Mouse (Mus musculus) right cerebral cortex, adult 2 months (tissue): ENCODE results near the gene Cdk14.

Experiments used
- DNase-seq, 2 experiments: peaks; one replicate each; pipeline ENCODE4 v3.0.0; 2021 to 2022; ENCODE audit warnings: low spot score in 2 of 2

The Cdk14 gene

DNA sequence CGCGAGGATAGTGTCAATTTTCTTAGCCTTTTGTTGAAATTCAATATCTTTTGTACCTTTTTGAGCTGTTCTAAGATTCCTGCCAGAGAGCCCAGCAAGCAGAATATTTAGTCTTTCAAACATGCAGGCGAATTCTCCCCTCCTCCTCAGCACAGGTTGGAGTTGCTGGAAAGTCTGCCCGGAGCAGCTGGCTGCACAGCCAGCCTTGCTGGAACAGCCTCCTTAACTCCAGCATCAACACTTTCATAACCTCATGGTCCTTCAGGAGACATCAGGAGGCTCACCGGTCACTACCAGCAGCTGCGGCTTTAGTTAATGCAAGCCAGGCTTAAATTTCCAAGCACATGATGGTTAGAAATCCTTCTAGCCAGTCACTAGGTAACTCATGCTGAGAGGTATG, 105.8 kb downstream of the Cdk14 start:
- DNase-seq = peak; percentile 18 to 19

GRCm38 (mm10) chr5:5313195-5313760, 106.8 kb downstream of the Cdk14 start:
- DNase-seq = no peak

- DNase-seq = no peak
Observed at GRCm38 (mm10) chr5:5305286-5305685, 114.8 kb downstream of the Cdk14 start.

GRCm38 (mm10) chr5:5303102-5303670, 116.9 kb downstream of the Cdk14 start:
- DNase-seq = peak in 1 of 2 experiments; percentile 15

DNA sequence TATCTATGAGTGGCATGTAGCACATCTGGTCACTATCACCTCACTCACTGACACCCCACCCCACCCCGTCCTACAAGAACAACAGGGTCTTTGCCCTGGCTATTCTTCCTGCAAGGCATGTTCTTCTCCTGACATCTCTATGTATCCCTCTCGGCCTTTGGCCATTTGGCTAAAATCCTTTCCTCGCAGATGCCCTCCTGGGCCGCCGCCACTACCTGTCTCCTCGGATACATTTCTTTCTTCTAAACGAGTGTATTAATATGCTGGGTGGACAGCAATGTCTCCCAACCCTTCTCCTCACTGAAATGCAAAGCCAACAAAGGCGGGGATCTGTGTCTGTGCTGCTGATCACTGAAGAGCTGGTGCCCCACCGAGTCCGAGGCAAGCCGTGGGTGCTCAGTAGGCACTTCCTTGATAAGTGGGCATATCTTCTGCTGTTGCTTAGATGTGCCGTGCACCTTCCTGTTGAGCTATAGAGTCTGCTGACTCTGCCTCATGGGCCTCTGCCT, 118.5 kb downstream of the Cdk14 start:
- DNase-seq = no peak

GRCm38 (mm10) chr5:5300998-5301397, 119.1 kb downstream of the Cdk14 start:
- DNase-seq = no peak

- no peak for DNase-seq
Observed at GRCm38 (mm10) chr5:5300290-5300689, 119.8 kb downstream of the Cdk14 start.

- DNase-seq = no peak
Observed at GRCm38 (mm10) chr5:5297222-5297621, 122.9 kb downstream of the Cdk14 start.

GRCm38 (mm10) chr5:5296773-5297172, 123.3 kb downstream of the Cdk14 start:
- no peak for DNase-seq

DNA sequence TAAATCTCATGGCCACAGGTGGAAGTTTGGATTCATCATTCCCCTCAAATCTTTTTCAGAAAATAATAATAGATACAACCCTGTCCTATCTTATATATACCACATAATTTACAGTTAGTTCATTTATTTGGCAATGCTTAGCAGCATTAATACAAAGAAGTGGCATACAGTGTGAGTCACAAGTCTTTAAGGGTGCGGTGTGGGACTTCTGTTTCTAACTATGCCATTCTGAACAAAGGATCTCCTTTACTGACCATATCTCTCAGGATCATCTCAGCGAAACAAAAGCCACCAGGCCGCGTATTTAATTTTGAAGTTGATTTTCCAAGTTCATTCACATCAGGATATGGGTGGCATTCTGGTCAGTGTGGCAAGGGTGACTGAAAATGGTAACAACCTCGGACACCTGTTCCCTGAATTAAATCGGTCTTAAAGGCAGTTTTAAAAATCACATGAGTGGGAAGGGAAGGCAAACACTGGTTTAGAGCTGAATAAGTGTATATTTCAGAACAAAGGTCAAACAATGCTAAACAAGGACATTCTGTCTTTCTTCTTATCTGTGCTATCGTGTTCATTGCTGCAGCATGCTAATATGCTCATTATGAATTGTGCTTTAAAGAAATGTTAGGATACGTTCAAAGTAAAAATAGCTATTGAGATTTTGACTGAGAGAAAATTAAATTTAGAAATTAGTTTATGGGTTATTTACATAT, 127.1 kb downstream of the Cdk14 start:
- no peak for DNase-seq

GRCm38 (mm10) chr5:5291321-5291991, 128.7 kb downstream of the Cdk14 start:
- DNase-seq = no peak

DNA sequence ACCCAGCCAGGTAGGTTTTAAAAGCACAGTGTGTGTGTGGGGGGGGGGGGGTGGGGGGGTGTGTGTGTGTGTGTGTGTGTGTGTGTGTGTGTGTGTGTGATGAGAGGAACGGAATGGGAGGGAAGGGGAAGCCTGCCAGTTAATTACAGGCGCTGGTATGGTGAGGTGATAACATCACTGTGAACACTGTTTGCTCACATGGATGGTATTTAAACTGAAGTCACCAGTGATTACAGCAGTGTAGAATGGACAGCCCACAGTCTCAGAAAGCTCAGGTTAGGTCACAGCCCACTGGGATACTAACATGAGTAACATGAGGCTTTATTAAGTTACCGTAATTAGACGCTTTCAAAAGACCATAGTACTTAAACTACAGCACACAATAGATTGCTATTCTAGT, 129.4 kb downstream of the Cdk14 start:
- DNase-seq = no peak

DNA sequence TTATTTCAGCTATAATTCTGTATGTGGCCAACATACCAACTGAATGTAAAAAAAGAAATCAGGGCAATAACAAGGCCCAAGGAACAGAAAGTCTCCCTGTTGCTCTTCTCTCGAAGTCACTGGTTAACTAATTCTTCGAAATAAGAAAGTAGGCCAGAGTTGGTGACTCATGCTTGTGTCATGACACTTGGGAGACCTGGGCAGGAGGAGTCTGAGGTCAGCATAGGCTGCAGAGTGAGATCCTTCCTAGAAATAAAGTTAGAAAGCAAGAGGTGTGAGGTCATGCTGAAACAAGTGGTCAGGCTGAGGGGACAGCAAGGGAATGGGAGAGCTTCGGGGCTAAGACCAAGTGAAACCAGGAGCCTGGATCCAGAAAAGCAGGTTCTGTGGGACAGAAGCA, 134.2 kb downstream of the Cdk14 start:
- DNase-seq = no peak

- DNase-seq = peak; percentile 40
Observed at GRCm38 (mm10) chr5:5284531-5284930, 135.6 kb downstream of the Cdk14 start.

GRCm38 (mm10) chr5:5283756-5284430, 136.2 kb downstream of the Cdk14 start:
- DNase-seq = no peak

DNA sequence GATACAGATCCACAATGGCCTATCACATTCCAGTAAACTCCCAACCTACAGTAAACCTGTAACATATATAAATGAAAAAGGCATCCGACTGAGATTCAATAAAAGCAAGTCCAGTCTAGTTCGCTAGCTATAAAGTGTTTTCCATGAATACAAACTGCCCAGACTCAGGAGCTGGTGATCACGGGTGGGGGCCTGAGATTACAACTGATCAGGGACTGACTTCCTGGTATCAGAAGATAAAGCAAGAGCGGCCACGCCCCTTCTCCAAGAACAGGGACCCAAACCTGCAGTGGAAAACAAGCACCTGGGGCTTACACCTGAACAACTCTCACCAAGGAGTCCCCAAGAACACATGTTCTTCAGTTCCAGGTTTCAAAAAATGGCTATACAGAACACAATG, 137.7 kb downstream of the Cdk14 start:
- DNase-seq = no peak

DNA sequence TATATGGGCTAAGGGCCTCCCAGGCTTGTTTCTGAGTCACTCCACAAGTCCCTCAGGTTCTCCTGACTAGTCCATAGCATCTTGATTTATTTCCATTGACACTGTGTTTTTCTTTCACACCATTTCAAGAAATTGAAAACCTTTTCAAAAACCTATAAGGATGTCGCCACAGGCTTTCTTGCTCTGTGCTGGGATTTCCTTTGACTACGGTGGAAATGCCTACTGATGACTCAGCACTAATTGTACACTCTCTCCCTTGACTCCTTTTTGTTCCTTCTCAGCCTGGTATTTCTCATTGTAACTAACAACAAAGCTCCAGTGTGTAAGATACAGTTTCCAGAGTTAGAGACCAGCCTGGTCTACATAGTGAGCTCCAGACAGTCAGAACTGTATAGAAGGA, 144.8 kb downstream of the Cdk14 start:
- DNase-seq = no peak

GRCm38 (mm10) chr5:5274318-5274717, 145.8 kb downstream of the Cdk14 start:
- no peak for DNase-seq

DNA sequence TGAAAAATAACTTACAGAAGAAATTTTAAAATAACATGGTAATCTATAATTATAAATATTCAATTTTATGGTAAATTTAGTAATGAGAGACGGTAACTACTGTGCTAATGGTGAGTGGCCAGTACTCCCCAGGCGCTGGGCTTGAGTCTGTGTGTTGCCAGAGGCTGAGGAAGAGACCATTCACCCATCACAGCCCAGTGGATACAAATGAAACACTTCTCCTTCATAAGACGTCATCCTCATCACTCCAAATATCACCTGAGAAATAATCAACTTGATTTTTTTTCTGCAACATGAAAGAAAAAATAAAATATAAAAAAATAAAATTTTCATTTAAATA, 153.4 kb downstream of the Cdk14 start:
- DNase-seq = no peak

DNA sequence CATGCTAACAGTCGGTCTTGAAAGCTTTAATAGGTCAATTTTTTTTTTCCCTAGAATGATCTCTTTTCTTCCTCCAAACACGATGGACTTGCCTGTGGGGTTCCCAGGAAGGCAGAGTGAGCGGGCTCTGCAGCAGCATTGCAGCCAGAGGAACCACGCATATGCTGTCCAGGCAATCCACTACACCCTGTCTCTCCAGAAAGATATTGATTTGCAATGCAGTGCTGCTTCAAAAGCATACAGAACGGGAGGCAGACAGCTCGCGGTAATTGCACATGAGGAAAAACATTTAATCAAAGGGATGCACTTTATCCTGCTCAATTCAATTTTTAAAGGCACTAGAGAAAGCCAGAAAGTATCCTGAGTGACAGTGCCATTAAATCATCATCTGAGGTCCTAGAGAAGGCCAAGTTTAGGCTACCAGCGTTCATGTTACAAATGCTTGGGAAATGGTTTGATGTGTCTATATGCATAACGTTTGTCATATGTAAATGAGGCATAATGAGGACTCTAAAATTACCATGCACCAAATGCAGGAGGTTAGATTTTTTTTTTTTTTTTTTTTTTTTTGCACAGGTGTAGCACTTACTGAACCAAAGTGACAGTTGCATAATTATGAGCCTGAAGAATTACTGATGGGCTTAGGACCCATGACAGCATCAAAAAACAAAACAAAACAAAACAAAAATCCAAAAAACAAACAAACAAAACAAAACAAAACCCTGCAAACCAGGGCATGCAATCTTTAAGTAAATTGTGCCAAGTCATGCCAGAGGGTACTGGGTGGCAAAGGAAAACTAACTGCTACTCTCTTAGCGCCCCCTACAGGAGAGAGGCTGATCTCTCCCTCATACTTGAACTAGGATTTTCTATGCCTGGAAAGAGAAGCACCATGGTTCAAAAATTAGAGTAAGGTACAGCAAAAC, 154.0 kb downstream of the Cdk14 start:
- DNase-seq = peak; percentile 85 to 87

- DNase-seq = peak; percentile 56 to 72
Observed at GRCm38 (mm10) chr5:5265401-5265841, 154.7 kb downstream of the Cdk14 start.
